Mouse (Mus musculus): Measurements from ENCODE around the gene Taf1b. TPM values are rescaled to one million over a fixed set of nuclear protein-coding genes. Genes with fewer than 3 reads are reported as not detected.

The Taf1b gene
- total RNA-seq, 2 experiments from 2014 or later, result 5.9 to 7.2 TPM

- no peak for DNase-seq
- intact Hi-C loops (cut with DNase I), result no loop called here
Measured at GRCm38 (mm10) chr12:24541426-24542154, 43.4 kb downstream of the Taf1b start.

GRCm38 (mm10) chr12:24547686-24548085 is 49.5 kb downstream of the Taf1b start:
- no peak for DNase-seq
- intact Hi-C loops (cut with DNase I), result no loop called here

GRCm38 (mm10) chr12:24548885-24549284 is 50.7 kb downstream of the Taf1b start:
- intact Hi-C loops (cut with DNase I), result no loop called here
- no peak for DNase-seq

- intact Hi-C loops (cut with DNase I), result no loop called here
- DNase-seq, result no peak
Measured at GRCm38 (mm10) chr12:24552531-24552930, 54.4 kb downstream of the Taf1b start.

DNA sequence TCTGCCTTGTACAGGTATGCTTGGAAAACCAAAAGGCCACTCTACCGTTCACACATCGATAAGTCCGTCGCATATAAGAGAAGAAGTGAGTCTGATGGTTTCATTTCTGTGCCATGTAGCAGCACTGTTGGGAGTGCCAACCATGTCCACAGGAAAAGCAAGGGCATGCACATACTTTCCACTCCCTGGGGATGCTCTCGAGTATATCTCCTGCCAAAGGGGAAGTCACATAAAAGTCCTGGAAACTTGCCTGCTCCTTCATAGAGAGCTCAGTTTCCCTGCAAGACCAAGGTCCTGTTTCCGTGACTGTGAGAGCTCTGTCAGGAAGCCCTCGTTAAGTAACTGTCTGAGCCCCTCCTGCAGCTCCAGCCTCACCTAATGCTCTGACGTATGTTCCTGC is 57.8 kb downstream of the Taf1b start:
- DNase-seq, result no peak
- intact Hi-C loops (cut with DNase I), result no loop called here

DNA sequence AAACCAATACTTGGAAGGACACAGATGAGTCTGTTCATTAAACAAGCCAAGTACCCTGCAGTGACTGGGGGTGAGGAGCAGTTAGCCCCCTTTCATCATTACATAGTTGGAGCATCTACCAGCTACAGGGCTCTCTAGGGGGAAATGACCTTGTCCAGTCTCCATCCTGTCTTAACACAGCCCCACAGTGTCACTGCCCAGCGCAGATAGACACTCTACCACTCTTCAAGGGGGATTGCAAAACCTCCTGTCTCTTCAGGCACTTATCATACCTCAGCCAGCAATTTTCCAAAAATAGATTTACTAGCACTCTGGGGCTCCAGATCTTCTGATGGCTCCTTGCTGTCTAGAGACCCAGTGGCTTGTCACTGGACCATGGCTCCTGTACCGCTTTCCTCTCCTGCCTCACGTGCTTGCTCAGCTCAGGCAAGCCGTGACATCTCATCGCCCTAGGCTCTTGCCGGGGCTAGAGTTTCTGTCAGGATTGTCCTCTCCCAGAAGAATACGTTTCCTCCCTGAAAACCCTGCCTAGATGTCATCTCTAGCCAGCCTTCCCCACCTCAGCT is 65.3 kb downstream of the Taf1b start:
- intact Hi-C loops (cut with DNase I), result no loop called here

GRCm38 (mm10) chr12:24565311-24565710 is 67.2 kb downstream of the Taf1b start:
- no peak for DNase-seq
- intact Hi-C loops (cut with DNase I), result no loop called here

More for the DNA sequence above, 65.3 kb downstream of the Taf1b start:
- no peak for DNase-seq

- intact Hi-C loops (cut with DNase I), result no loop called here
- no peak for DNase-seq
Measured at GRCm38 (mm10) chr12:24567606-24568005, 69.4 kb downstream of the Taf1b start.

GRCm38 (mm10) chr12:24571523-24572392 is 73.6 kb downstream of the Taf1b start, which contains the start of gene Grhl1:
Grhl1 (plus strand) TSS chr12:24572283.
- intact Hi-C loops (cut with DNase I), result no loop called here
- peak; percentile 88 to 94 for DNase-seq

- no peak for DNase-seq
- intact Hi-C loops (cut with DNase I), result no loop called here
Measured at GRCm38 (mm10) chr12:24572421-24573274, 74.5 kb downstream of the Taf1b start.

GRCm38 (mm10) chr12:24573275-24573580 is 75.1 kb downstream of the Taf1b start:
- no peak for DNase-seq
- intact Hi-C loops (cut with DNase I), result no loop called here

- intact Hi-C loops (cut with DNase I), result no loop called here
- no peak for DNase-seq
Measured at GRCm38 (mm10) chr12:24574870-24575269, 76.7 kb downstream of the Taf1b start.

GRCm38 (mm10) chr12:24580452-24580851 is 82.3 kb downstream of the Taf1b start:
- no peak for DNase-seq
- intact Hi-C loops (cut with DNase I), result no loop called here

GRCm38 (mm10) chr12:24580996-24581683 is 83.0 kb downstream of the Taf1b start:
- no peak for DNase-seq
- intact Hi-C loops (cut with DNase I), result no loop called here

DNA sequence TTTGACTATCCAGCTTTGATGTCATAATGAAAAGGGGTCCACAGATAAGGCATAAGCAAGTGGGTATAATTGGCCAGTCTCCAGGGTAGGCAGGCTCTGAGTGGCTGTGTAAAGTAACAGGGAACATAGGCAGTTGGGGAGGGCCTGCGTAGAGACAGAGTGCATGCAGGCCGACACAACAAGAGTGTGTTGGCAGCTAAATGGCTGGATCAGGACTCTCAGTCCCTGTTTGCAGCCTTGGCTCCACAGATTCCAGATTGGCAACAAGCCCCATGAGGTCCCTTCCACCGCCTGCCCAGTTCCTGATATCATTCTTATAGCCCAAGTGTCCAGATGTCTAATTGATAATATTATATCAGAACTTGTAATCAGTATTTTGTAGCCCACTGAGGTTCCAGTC is 85.5 kb downstream of the Taf1b start:
- DNase-seq, result no peak
- intact Hi-C loops (cut with DNase I), result no loop called here

- intact Hi-C loops (cut with DNase I), result no loop called here
Measured at GRCm38 (mm10) chr12:24584835-24585234, 86.7 kb downstream of the Taf1b start.

GRCm38 (mm10) chr12:24586193-24586592 is 88.0 kb downstream of the Taf1b start:
- intact Hi-C loops (cut with DNase I), result no loop called here
- no peak for DNase-seq

More at GRCm38 (mm10) chr12:24584835-24585234, 86.7 kb downstream of the Taf1b start:
- DNase-seq, result no peak

DNA sequence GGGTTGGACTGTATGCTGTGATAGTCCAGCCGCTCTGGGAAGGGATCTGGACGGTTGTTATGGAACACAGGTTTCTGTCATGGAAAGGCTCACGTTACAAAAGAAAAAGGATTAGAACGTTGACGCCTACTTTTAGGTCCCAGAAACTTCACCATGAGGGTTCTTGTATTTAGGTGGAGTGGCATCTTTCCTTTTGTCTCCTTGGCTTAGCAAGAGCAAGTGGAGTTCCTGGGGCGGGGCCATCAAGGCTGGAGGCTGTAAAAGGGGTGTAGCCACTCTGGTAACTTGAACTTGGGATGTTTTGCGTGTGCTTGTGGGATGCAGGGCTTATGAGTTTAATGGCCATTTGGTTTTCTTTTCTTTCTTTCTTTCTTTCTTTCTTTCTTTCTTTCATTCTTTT is 92.2 kb downstream of the Taf1b start:
- intact Hi-C loops (cut with DNase I), result no loop called here
- DNase-seq, result no peak

- intact Hi-C loops (cut with DNase I), result no loop called here
- DNase-seq, result no peak
Measured at GRCm38 (mm10) chr12:24592055-24592454, 93.9 kb downstream of the Taf1b start.
